Mouse (Mus musculus) regulatory T cell (primary cell): ENCODE results near the gene Ash1l.

Experiments
- in situ Hi-C: fragments of 300-600 bp; cut with MboI, MseI; formaldehyde crosslinking; loops from one replicate; pipeline ENCODE4 v1.15.1; 2025; ENCODE audit warnings: high pct_unique_total_duplicates

Ash1l gene

DNA sequence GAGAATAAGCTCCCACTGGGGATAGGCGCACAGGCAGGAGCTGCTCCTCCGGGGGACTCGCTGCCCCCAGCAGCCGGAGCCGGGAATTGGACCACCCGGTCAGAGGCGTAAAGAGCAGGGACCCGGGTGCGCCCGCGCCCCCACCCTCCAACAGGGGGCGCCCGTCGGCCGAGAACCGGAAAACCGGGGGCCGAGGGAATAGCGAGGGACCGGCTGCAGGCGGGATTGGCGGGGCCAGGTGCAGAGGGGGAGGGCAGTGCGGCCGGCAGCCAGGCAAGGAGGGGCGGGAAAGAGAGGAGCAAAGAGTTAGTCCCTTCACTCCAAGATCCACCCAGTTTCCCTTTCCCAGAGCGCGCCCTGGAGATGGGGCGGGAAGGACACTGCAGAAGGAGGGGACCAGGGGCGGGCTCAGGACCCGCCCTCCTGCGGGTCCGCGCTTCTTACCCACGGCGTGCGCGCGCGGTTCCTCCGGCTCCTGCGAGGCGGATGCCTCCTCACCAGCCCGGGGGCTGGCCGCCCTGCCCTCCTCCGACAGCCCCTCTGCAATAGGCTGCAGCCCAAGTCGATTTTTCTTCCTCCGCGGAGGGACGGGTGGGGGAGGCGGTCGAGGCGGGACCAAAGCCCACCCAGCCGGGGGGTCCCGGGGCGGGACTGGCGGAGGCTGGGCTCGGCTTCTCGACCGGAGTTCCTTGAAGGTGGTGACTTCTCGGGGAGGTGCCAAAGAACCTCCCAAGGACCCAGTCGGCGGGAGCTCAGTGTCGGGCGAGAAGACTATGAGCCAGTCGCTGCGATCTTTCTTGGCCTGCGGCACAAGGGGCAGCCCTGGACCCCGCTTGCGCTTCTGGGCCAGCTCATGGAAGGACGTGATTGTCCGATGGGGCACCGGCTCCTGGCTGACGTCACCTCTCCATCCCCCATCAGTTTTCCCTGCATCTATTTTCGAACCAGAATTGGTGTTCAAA, 140.6 kb downstream of the Ash1l start:
- in situ Hi-C loops, result loop anchor here (5.0 kb wide), 1 partner anchor 116 kb away; no protein-coding TSS in a partner anchor

DNA sequence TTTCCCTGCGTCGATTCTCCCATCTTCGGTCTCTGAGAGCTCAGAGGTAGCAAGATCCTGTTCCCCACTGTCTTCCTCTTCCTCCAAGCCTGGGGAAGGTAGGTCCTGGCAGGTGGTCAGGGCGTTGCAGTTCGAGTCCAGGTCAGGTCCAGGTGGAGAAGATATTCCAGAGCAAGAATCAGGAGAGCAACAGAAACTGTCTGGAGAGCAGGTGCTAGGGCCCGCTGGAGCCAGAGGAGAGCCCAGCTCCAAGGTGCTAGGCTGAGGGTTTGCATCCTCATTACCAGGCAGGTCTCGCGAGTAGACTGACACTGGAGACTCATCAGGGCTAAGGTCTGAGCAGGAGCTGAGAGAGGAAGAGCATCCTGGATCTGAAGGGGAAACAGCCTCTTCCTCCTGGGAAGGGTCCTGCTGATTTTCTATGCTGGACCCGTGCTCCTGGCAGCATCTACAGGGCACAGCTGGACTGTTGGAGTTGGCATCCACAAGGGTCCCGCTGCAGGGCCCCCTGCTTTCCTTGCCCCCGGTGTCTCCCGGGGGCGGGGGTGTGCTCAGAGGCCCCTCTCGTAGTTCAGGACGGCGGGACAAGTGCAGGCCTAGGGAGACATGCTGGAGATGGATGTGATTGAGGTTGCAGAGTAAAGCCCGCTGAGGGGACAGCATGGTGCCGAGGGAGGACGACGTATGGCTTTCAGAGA, 141.5 kb downstream of the Ash1l start:
- in situ Hi-C loops, result loop anchor here (5.0 kb wide), 1 partner anchor 115 kb away; no protein-coding TSS in a partner anchor

DNA sequence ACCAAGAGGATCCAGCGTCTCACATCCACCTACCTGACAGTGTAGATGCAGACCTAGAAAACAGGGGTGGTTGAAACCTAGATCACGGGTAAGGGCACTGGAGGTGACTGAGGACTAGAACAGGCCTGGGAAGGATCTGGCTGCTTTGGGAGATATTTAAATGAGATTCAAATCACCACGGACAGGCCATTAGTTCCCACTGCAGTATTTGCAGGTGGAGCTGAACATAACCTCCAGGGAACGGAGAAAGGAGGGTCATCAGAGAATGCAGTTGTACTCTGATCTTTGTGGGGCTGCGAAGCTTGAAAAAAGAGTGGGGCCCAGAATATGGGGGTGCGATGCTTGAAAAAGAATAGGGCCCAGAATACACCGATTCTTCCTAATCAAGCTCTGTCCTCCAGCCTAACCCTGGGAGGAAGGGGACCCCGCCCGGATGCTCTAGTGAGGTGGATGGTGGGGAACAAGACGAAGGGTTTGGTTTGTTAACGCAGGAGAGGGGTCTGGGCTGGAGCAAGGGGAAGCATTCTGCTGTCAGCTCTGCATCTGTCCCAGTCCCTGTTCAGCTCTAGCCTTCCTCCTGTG, 142.2 kb downstream of the Ash1l start:
- in situ Hi-C loops, result loop anchor here (5.0 kb wide), 1 partner anchor 115 kb away; no protein-coding TSS in a partner anchor

DNA sequence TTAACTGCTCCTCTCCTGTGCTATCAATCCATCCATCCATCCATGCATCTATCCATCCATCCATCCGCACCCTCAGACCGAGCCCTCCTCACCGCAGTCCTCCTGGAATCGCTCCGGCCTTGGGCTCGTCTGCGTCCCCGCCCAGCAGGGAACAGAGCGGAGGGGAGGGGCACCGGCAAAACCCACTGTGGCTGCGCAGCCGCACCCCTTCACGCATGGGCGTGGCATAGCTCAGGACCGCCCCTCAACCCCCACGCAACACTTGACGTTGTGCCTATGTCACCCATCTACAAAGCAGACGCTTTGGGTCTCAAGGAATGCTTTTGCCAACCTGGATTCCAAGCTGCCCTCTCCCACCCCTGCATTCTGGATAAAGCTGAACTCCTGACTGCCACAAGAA, 142.8 kb downstream of the Ash1l start, which contains the start of gene Rusc1:
Rusc1 (minus strand) TSS at position 137 of the 400 bp plus-strand sequence.
- in situ Hi-C loops, result loop anchor here (5.0 kb wide), 1 partner anchor 114 kb away; no protein-coding TSS in a partner anchor

DNA sequence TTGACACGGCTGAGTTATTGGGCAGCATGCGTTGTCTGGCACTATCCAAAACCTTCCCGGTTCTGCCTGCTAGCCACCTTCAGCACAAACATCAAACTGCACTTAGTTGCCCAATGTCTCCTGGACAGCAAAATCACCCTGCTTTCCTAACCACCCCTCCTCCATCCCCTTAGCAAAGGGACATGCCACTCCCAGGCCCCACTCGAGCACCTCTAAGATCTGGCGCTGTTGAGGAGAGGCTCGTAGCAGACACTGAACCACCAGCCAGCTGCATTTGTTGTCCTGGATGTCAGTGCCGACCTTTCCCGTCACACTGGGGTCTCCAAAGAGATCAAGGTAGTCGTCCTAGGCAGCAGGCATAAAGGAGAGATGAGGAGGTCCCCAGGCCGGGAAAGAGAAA, 143.6 kb downstream of the Ash1l start:
- in situ Hi-C loops, result loop anchor here (5.0 kb wide), 1 partner anchor 113 kb away; no protein-coding TSS in a partner anchor

DNA sequence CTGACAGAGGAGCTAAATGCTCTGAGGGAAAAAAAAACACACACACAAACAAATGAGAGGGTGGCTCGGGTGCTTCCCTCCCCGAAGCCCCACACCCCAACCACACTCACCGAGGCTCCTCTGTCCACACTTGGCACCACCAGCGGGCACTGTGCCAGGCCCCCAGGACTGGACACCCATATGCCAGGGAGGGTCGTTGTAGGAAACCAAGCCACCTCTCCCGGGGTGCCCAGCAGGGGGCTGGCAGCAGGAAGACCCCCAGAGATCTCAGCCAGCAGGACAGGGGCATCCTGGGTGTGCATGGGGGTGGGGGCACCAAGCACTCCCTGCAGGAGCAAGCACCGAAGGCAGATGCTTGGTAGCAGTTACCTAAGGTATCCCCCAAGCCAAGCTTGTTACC, 150.4 kb downstream of the Ash1l start, which contains the start of gene Gm43738:
Gm43738 (minus strand) TSS at position 289 of the 400 bp plus-strand sequence.
- in situ Hi-C loops, result no loop called here

DNA sequence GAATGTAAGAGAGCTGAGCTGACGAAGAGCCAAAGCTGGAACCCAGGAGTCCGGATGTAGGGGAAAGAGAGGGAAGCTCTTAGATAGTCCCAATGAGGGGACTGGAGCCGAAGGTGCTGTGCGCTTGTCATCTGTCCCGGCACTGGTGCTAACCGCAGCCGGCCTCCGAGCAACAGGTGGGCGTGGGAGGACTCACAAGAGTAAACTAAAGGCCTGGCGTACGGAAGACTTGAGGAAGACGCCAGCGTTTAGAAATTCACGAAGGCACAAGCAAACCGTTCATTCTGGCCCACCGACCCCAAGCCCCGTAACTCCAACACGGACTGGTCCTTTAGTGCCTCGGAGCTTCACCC, 151.0 kb downstream of the Ash1l start:
- in situ Hi-C loops, result no loop called here

DNA sequence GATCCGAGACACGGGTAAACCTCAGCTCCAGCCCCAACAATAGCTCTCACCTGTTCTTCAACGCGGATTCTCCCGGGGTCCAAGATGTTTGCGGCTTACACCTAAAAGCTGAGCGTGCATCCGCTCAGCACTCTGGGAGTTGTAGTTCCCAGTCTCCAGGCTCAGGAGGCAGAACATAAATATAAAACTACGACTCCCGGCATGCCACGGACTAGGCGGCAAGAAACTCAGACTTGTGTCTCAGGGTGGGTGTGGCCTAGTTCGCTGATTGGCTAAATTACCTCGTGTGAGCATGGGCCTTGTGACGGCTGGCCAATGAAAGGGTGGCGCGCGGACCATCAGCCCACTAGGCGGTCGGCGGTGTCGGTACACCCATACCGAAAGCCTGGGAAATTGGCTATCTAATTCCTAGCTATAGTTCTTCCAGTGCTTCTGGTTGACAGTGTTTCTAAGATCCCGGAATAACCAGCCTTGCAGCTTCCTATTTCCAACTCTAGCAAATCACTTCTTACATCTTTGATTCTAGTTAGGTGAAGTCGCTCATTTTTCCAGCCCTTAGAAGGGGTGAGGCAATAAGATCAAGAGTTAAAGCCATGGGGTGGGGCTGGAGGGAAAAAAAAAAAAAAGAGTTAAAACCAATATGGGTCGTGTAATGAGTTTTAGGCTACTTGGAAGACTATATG, 151.5 kb downstream of the Ash1l start, which contains the start of gene Fdps:
Fdps (minus strand) TSS at position 148 of the 683 bp plus-strand sequence.
- in situ Hi-C loops, result no loop called here

DNA sequence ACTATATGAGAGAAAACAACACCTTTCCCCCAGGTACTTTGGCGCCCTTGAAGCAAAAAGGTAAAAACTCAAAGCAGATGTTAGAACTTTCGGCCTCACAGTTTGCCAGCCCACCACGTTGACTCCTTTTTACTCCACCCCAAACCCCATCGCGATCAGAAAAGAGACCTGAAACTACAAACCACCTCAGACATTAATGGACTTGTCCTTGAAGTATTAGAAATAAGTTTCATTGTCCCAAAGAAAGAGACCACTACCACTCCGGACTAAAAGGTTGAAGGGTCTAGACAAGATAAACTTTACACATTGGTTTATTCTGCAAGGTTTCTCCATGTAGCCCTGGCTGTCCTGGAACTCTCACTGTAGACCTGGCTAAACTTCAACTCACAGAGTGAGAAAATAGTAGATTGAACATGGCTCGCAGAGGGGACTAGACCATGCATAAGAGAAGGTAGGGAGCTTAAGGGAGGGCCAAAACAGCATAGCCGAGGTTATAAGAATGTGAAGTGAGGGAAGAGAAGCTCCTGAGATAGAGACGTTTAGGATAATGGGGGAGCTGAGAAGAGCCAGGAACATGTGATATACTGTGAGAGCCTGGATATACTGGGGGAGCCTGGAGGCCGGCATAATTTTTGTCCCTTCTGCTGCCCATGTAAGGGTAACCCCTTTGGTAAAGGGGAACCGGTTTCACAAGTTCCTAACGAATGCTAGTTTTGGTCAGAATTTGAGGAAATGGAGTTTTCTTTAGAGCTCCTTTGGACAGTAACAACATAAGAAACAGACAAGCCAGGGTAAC, 152.3 kb downstream of the Ash1l start:
- in situ Hi-C loops, result no loop called here

DNA sequence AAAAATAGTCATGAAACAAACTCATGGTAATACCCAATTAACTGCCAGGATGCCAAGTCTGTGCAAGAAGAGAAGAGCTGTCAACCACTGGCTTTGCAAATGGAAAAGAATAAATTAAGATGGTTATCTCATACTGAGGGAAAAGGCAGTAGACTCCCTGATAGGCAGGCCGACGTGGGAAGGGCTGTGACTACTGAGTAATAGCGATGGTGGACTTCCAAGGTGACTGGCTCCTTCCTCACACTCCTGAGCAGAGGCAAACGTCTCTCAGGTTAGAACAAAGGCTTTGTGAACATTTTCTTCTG, 152.8 kb downstream of the Ash1l start:
- in situ Hi-C loops, result no loop called here

DNA sequence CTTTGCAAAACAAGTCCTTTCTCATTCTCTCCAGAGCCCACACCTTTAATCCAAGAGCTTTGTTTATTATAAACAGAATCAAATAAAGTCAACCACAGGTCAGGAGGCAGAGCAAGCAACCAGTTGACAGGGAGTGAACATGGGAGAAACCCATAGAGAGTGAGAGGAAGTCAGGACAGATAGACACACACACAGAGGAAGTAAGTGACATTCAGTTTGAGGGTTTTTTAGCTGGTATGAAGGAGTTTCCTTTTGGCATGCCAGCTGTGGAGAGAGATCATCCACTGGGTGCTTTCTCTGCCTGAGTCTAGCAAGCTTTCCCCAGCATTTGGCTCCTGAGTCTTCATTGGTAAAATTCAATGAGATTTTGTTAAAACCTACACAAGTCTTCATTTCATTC, 156.5 kb downstream of the Ash1l start:
- in situ Hi-C loops, result no loop called here

DNA sequence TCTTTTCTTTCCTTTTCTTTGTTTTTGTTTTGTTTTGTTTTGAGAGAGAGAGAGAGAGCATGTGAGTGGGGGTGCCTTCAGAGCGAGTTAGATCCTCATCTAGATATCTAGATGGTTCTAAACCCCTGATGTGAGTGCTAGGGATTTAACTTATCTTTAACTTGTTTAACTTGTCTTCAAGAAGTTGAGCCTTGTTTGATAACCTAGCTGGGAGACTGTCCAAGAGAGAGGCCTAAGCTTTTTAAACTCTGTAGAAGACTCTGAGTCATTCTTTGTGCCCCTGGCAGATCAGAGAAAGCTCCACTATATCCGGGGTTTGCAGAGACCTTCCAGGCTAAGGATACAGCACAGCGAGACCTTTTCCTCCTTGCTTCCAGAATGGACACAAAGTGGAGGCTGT, 157.1 kb downstream of the Ash1l start:
- in situ Hi-C loops, result no loop called here

DNA sequence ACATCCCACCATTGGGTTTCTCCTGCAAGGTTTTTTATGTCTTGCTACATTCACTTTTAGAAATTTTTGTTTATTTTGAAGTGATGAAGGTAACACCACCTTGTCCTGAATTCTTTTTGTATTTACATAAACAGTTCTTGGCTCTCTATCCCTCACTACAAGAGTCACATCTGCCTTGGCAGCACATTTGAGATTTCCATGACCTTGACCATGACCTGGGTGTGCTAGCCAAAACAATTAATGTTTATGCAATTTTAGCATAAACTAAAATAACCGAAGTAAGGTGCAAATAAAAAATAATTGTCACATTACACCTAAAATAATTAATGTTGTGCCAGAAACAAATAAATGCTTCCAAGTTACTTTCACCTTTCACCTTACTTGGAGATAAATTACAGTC, 157.7 kb downstream of the Ash1l start:
- in situ Hi-C loops, result no loop called here

DNA sequence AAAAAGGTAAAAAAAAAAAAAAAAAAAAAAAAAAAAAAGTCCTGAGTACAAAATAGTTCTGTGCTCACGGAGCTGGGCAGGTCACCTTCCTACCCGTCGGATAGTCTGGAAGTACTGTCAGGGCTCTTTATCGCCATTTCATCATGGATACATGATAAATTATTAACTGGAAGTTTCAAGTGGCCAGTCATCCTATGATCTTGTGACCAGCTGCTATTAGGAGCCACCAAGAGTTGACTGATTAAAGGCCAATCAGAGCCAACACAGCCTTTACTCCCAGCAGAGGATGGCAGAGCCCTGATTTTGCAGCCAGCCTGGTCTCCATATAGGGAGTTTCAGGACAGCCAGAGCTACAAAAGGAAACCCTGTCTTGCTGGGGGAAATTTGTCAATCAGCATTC, 162.6 kb downstream of the Ash1l start:
- in situ Hi-C loops, result no loop called here

DNA sequence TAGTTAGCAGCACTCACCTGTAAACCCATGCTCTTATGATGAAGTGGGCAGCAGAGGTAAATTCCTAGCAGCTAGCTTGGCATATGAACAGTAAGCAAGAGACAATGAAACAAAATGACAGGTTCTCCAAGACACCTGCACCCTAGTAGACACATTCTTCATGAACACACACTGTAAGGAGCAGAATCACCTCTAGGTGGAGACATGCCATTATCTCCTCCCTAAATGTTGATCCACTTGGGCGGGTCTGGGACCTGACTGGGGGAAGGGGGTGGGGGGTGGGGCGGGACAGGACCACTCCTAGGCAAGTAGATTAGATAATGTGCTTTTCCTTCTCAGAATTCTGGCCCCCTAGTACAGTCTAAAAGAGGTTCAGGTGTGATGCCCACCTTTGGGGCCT, 165.1 kb downstream of the Ash1l start:
- in situ Hi-C loops, result loop anchor here (5.0 kb wide), 1 partner anchor 102 kb away; the partner anchor contains the start of gene Thbs3

DNA sequence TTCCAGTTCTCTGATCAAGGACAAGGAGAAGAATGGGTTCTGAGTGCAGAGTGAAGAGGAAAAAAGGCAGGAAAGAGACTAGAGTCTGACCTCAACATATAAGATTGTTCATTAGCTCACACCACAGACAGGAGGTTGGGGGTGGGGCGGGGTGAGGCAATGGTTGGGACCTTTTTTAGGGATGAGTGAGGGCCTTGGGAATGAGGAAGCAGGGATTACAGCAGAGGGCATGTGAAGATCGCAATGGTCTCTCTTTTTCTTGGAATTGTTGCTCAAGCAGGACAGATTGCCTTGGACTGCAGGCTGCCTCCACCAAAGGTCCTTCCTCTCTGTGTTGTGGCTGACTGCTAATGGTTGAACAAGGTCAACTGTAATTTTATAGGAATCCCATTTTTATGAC, 172.9 kb downstream of the Ash1l start:
- in situ Hi-C loops, result no loop called here

DNA sequence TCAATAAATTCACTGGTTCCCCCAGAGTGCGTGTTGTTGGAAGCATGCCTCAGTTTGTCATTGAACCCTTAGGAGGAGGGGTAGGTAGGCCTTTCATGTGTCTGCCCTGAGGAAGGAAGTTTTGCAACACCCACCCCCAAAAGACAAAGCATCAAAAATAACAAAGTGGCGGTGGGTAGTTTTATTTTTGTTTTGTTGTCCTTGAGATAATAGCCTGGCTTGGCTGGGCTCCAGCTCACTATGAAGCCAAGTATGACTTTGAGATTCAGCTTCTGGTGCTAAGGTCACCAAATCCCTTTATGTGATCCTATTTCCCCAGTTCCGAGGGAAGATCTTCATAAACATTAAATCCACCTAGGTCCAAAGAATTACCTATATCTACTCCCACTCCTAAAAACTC, 173.8 kb downstream of the Ash1l start:
- in situ Hi-C loops, result no loop called here

DNA sequence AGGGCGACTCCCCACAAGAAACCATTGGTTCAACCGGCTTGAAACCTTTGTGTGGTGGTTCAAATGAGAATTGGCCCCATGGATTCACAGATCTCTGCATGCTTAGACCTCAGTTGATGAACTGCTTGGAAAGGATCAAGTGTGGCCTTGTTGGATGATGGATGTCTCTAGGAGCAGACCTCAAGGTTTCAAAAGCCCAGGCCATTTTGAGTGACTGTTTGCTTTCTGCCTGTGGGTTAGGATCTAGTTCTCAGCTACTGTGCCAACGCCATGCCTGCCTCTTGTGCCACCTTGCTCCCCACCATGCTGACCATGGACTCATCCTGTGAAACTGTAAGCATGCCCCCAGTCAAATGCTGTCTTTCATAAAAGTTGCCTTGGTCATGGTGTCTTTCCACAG, 175.6 kb downstream of the Ash1l start:
- in situ Hi-C loops, result no loop called here
